Mouse (Mus musculus): Measurements from ENCODE around the gene Gm21987. TPM values are rescaled to one million over a fixed set of nuclear protein-coding genes. Genes with fewer than 3 reads are reported as not detected.

Gm21987 gene
- polyA plus RNA-seq, 1 experiment = not detected

- no peak for TF ChIP-seq POLR2A (IDR thresholded peaks at IDR 0.05; ENCODE audit: control insufficient read depth, extremely low read depth, insufficient read depth, low read length, poor library complexity)
- no peak for TF ChIP-seq CTCF (IDR thresholded peaks at IDR 0.05; ENCODE audit: borderline replicate concordance, control insufficient read depth, extremely low read depth, insufficient read depth, low read length, poor library complexity)
- Histone ChIP-seq H3K36me3 (ENCODE audit: control insufficient read depth, insufficient read depth, low read length) (no peaks in the 10 kb centered on the region), H3K4me3 (ENCODE audit: control insufficient read depth, insufficient read depth, low read length) (no peak overlapping the region), H3K27me3 (ENCODE audit: control insufficient read depth, insufficient read depth, low read length) (no peaks in the 10 kb centered on the region), H3K27ac (ENCODE audit: control insufficient read depth, insufficient read depth, low read length) (no peak overlapping the region), H3K4me1 (replicated peaks; ENCODE audit: control insufficient read depth, insufficient read depth, low read length) (no peaks in the 10 kb centered on the region; the same call in 1 of the 2 replicates)
- DNase-seq = no peak
- 74% methylated on average over 2 of the region's 2 CpGs for WGBS
These were observed 13.5 kb downstream of the Gm21987 start for GRCm38 (mm10) chr16:38360317-38360716.

- H3K4me3 ChIP-seq (ENCODE audit: control insufficient read depth, insufficient read depth, low read length) = no peak within 1 kb of the TSS
- WGBS = 84% methylated on average over 10 of the region's 10 CpGs
- H3K36me3 ChIP-seq (ENCODE audit: control insufficient read depth, insufficient read depth, low read length) = no peaks in the 10 kb centered on the region
- no peak for DNase-seq
- no peaks in the 10 kb centered on the region for H3K27me3 ChIP-seq (ENCODE audit: control insufficient read depth, insufficient read depth, low read length)
- no peak for TF ChIP-seq CTCF (IDR thresholded peaks at IDR 0.05; ENCODE audit: borderline replicate concordance, control insufficient read depth, extremely low read depth, insufficient read depth, low read length, poor library complexity)
- TF ChIP-seq POLR2A (IDR thresholded peaks at IDR 0.05; ENCODE audit: control insufficient read depth, extremely low read depth, insufficient read depth, low read length, poor library complexity) = no peak
- H3K4me1 ChIP-seq (replicated peaks; ENCODE audit: control insufficient read depth, insufficient read depth, low read length) = no peaks in the 10 kb centered on the region; the same call in 1 of the 2 replicates
- H3K27ac ChIP-seq (ENCODE audit: control insufficient read depth, insufficient read depth, low read length) = no peak within 1 kb of the TSS
These were observed 15.1 kb downstream of the Gm21987 start, which contains the start of gene Popdc2 for GRCm38 (mm10) chr16:38361933-38362332. Gene Popdc2, plus strand, starts transcription at chr16:38362209.

GRCm38 (mm10) chr16:38362493-38363255 lies 15.8 kb downstream of the Gm21987 start:
- TF ChIP-seq POLR2A (IDR thresholded peaks at IDR 0.05; ENCODE audit: control insufficient read depth, extremely low read depth, insufficient read depth, low read length, poor library complexity) (no peak), CTCF (IDR thresholded peaks at IDR 0.05; ENCODE audit: borderline replicate concordance, control insufficient read depth, extremely low read depth, insufficient read depth, low read length, poor library complexity) (no peak)
- Histone ChIP-seq H3K27me3 (ENCODE audit: control insufficient read depth, insufficient read depth, low read length) (no peaks in the 10 kb centered on the region), H3K4me1 (replicated peaks; ENCODE audit: control insufficient read depth, insufficient read depth, low read length) (no peaks in the 10 kb centered on the region; the same call in 1 of the 2 replicates), H3K4me3 (ENCODE audit: control insufficient read depth, insufficient read depth, low read length) (no peak overlapping the region), H3K36me3 (ENCODE audit: control insufficient read depth, insufficient read depth, low read length) (no peaks in the 10 kb centered on the region), H3K27ac (ENCODE audit: control insufficient read depth, insufficient read depth, low read length) (no peak overlapping the region)
- 93% methylated on average over 20 of the region's 20 CpGs for WGBS
- no peak for DNase-seq

GRCm38 (mm10) chr16:38363256-38363595 lies 16.4 kb downstream of the Gm21987 start:
- no peak overlapping the region for H3K27ac ChIP-seq (ENCODE audit: control insufficient read depth, insufficient read depth, low read length)
- TF ChIP-seq POLR2A (IDR thresholded peaks at IDR 0.05; ENCODE audit: control insufficient read depth, extremely low read depth, insufficient read depth, low read length, poor library complexity) (no peak), CTCF (IDR thresholded peaks at IDR 0.05; ENCODE audit: borderline replicate concordance, control insufficient read depth, extremely low read depth, insufficient read depth, low read length, poor library complexity) (no peak)
- 92% methylated on average over 3 of the region's 3 CpGs for WGBS
- no peak for DNase-seq
- no peaks in the 10 kb centered on the region for H3K27me3 ChIP-seq (ENCODE audit: control insufficient read depth, insufficient read depth, low read length)
- no peak overlapping the region for H3K4me3 ChIP-seq (ENCODE audit: control insufficient read depth, insufficient read depth, low read length)
- H3K36me3 ChIP-seq (ENCODE audit: control insufficient read depth, insufficient read depth, low read length) = no peaks in the 10 kb centered on the region
- no peaks in the 10 kb centered on the region; the same call in 1 of the 2 replicates for H3K4me1 ChIP-seq (replicated peaks; ENCODE audit: control insufficient read depth, insufficient read depth, low read length)

GRCm38 (mm10) chr16:38363657-38364056 lies 16.8 kb downstream of the Gm21987 start:
- 89% methylated on average over 7 of the region's 7 CpGs for WGBS
- no peak overlapping the region for H3K4me3 ChIP-seq (ENCODE audit: control insufficient read depth, insufficient read depth, low read length)
- no peak overlapping the region for H3K27ac ChIP-seq (ENCODE audit: control insufficient read depth, insufficient read depth, low read length)
- no peaks in the 10 kb centered on the region for H3K27me3 ChIP-seq (ENCODE audit: control insufficient read depth, insufficient read depth, low read length)
- H3K4me1 ChIP-seq (replicated peaks; ENCODE audit: control insufficient read depth, insufficient read depth, low read length) = no peaks in the 10 kb centered on the region; the same call in 1 of the 2 replicates
- TF ChIP-seq CTCF (IDR thresholded peaks at IDR 0.05; ENCODE audit: borderline replicate concordance, control insufficient read depth, extremely low read depth, insufficient read depth, low read length, poor library complexity) = no peak
- TF ChIP-seq POLR2A (IDR thresholded peaks at IDR 0.05; ENCODE audit: control insufficient read depth, extremely low read depth, insufficient read depth, low read length, poor library complexity) = no peak
- DNase-seq = no peak
- no peaks in the 10 kb centered on the region for H3K36me3 ChIP-seq (ENCODE audit: control insufficient read depth, insufficient read depth, low read length)

GRCm38 (mm10) chr16:38365390-38365789 lies 18.6 kb downstream of the Gm21987 start:
- TF ChIP-seq POLR2A (IDR thresholded peaks at IDR 0.05; ENCODE audit: control insufficient read depth, extremely low read depth, insufficient read depth, low read length, poor library complexity) = no peak
- TF ChIP-seq CTCF (IDR thresholded peaks at IDR 0.05; ENCODE audit: borderline replicate concordance, control insufficient read depth, extremely low read depth, insufficient read depth, low read length, poor library complexity) = no peak
- no peak for DNase-seq
- 93% methylated on average over 10 of the region's 10 CpGs for WGBS
- no peak overlapping the region for H3K4me3 ChIP-seq (ENCODE audit: control insufficient read depth, insufficient read depth, low read length)
- H3K36me3 ChIP-seq (ENCODE audit: control insufficient read depth, insufficient read depth, low read length) = no peaks in the 10 kb centered on the region
- H3K27ac ChIP-seq (ENCODE audit: control insufficient read depth, insufficient read depth, low read length) = no peak overlapping the region
- H3K4me1 ChIP-seq (replicated peaks; ENCODE audit: control insufficient read depth, insufficient read depth, low read length) = peaks cover 3% of the 10 kb centered on the region; the same call in 1 of the 2 replicates
- H3K27me3 ChIP-seq (ENCODE audit: control insufficient read depth, insufficient read depth, low read length) = no peaks in the 10 kb centered on the region
